Mouse (Mus musculus): ENCODE measurements around the gene H2afy2. TPM values are rescaled to one million over a fixed set of nuclear protein-coding genes. Genes with fewer than 3 reads are reported as not detected.

The H2afy2 gene
- total RNA-seq, 1 experiment from 2014 or later: not detected

DNA sequence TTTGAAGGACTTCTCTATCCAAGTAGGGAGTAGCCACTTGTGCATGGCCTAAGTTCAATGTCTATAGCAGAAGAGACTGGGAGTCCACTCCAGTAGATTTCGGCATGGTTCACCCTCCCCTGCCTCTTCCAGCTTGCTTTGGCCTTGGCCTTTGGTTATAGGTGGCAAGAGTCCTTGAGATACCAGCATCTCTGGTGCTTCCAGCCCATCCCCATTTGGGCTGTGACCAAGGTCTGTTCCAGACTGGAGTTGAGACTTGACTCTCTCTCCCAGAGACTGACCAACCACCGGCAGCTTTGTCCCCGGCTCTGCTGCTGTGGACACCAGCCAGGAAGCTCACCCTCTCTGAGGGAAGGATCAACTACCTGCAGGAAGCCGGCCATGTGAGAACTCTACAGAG, 45.8 kb downstream of the H2afy2 start:
- no peak for ATAC-seq (replicated peaks; ENCODE audit: insufficient number of reproducible peaks, low FRiP score, low TSS enrichment, poor library complexity, severe bottlenecking)

DNA sequence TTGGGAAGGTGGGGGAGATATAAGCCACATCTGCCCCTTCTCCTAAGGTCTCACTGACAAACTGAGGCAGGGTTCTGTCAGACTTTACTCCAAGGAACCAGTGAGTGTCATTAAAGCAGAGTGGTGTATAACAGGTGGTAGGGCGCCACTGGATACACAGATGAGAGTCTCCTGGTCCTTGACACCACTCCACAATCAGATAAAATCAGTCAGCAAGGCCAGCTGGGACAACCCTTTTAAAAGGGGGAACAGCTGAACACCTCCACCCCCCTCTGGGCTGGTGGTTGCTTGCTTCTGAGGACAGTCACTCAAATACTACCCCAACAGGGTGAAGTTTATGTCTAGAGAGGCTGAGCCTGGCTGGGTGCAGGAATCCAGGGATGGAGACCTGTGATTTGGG, 46.4 kb downstream of the H2afy2 start:
- ATAC-seq (replicated peaks; ENCODE audit: insufficient number of reproducible peaks, low FRiP score, low TSS enrichment, poor library complexity, severe bottlenecking): no peak

- ATAC-seq (replicated peaks; ENCODE audit: insufficient number of reproducible peaks, low FRiP score, low TSS enrichment, poor library complexity, severe bottlenecking): no peak
Measured at GRCm38 (mm10) chr10:61736671-61737078, 47.3 kb downstream of the H2afy2 start.

DNA sequence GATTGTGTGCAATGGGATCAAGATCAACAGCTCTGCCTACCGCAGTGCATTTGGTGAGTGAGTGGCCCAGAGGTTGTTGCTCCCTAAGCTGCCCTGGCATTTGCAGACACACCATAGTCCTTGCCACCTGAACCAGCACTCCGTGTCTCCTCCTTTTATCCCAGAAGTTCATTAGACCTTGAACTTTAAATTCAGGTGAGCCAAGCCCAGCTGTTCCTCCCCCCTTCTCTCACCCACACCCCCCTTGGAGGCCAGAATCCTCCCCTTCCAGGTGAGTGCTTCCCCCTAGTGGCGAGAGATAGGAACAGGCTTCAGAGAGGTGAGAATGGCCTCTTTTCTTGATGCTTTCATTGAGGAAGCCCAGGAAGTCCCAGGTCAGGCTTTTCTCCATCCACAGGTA, 49.6 kb downstream of the H2afy2 start:
- ATAC-seq (replicated peaks; ENCODE audit: insufficient number of reproducible peaks, low FRiP score, low TSS enrichment, poor library complexity, severe bottlenecking): peak; percentile 22; the same call in 1 of the 2 replicates

- ATAC-seq (replicated peaks; ENCODE audit: insufficient number of reproducible peaks, low FRiP score, low TSS enrichment, poor library complexity, severe bottlenecking): no peak
Measured at GRCm38 (mm10) chr10:61730171-61730570, 53.8 kb downstream of the H2afy2 start.

- no peak for ATAC-seq (replicated peaks; ENCODE audit: insufficient number of reproducible peaks, low FRiP score, low TSS enrichment, poor library complexity, severe bottlenecking)
Measured at GRCm38 (mm10) chr10:61729181-61729580, 54.8 kb downstream of the H2afy2 start.

DNA sequence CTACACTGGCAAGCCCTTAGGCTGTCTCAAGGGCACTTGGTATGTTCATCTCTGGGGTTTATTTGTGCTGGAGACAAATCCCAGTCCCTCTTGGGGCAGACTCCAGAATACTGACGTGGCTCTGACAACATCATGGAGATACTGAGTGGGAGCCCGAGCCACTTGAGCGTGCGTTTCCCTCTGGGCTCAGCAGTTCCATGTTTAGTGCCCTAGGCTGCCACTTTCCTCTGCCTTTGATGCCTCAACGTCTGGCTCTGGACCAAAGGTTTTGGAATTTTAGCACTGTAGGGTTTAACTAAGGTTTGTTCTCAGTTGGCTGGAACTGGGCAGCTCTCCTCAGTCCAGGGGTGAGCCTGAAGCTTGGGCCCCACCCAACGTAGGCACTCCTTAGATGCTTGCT, 60.7 kb downstream of the H2afy2 start:
- ATAC-seq (replicated peaks; ENCODE audit: insufficient number of reproducible peaks, low FRiP score, low TSS enrichment, poor library complexity, severe bottlenecking): no peak

DNA sequence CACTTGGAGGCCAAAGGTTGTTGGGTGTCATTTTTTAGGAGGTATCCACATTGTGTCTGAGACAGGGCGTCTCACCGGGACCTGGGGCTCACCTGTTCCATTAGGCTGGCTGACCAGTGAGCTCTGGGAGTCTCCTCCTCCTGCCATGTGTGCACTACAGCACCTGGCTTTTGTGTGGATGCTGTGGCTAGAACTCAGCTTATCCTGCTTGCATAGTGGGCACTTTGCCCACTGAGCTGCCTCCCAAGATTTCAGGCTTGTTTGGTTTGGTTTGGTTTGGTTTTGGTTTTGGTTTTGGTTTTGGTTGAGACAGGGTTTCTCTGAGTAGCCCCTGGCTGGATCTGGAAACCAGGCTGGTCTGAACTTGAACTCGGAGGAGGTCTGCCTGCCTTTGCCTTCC, 61.7 kb downstream of the H2afy2 start:
- no peak for ATAC-seq (replicated peaks; ENCODE audit: insufficient number of reproducible peaks, low FRiP score, low TSS enrichment, poor library complexity, severe bottlenecking)

- no peak for ATAC-seq (replicated peaks; ENCODE audit: insufficient number of reproducible peaks, low FRiP score, low TSS enrichment, poor library complexity, severe bottlenecking)
Measured at GRCm38 (mm10) chr10:61720331-61720730, 63.6 kb downstream of the H2afy2 start.

DNA sequence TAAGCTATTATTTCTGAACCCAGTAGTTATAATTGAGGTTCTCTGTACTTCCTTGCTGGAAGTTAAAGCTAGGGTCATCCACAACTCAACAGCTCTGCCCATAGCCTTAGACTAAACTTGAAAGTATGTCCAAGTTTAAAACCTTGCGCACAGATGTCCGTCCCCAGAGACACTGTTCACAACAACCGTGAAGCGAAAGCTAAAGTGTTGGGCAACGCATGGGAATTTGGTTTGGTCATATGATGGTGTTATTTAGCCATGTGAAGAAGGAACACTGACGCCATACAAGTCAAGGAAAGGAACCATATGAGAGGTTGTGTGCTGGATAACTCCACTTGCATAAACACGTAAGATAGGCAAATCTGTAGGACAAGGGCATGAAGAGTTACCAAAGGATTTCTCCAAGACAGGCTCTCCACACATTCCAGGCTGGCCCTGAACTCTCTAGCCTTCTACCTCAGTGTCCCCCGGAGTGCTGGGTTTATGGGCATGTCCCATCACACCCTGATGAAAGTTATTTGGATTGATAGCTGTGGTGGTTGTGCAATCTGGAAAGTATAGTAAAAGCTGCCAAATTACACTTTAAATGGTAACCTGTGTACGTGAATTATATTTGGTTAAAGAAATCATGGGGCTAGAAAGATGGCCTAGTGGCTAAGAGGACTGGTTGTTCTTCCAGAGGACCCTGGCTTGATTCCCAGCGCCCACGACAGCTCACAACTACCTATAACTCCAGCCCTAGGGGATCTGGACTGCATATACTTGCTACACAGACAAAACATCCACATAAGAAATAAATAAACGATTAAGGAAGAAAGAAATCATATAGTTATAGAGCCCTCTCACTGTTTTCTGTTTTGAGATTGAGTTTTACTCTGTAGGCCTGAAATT, 66.3 kb downstream of the H2afy2 start:
- no peak for ATAC-seq (replicated peaks; ENCODE audit: insufficient number of reproducible peaks, low FRiP score, low TSS enrichment, poor library complexity, severe bottlenecking)

- no peak for ATAC-seq (replicated peaks; ENCODE audit: insufficient number of reproducible peaks, low FRiP score, low TSS enrichment, poor library complexity, severe bottlenecking)
Measured at GRCm38 (mm10) chr10:61715996-61716864, 67.7 kb downstream of the H2afy2 start.

- ATAC-seq (replicated peaks; ENCODE audit: insufficient number of reproducible peaks, low FRiP score, low TSS enrichment, poor library complexity, severe bottlenecking): no peak
Measured at GRCm38 (mm10) chr10:61715462-61715837, 68.5 kb downstream of the H2afy2 start.

- peak; percentile 80 for ATAC-seq (replicated peaks; ENCODE audit: insufficient number of reproducible peaks, low FRiP score, low TSS enrichment, poor library complexity, severe bottlenecking)
Measured at GRCm38 (mm10) chr10:61714771-61715461, 69.0 kb downstream of the H2afy2 start, which contains the start of gene Aifm2. Aifm2 (plus strand) TSS chr10:61715263.

- ATAC-seq (replicated peaks; ENCODE audit: insufficient number of reproducible peaks, low FRiP score, low TSS enrichment, poor library complexity, severe bottlenecking): no peak
Measured at GRCm38 (mm10) chr10:61714146-61714545, 69.8 kb downstream of the H2afy2 start.

DNA sequence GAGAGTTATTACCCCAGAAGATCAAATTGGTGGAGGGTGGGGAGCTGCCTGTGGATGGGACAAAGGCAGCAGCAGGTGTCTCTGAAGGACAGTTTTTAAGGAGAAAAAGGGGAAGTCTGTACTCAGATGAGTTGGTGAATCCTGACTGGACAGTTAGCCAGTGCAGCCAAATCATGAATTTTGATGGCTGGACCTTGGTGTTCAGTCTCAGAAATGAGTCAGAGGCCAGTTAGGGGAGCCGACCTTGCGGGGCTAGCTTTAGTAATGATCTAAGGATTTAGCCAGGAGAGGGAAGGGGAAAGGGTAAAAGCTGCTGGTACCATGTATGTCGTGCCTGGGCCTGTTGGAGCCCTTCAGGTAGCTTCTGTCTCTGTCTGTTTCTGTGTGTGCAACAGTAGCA, 70.3 kb downstream of the H2afy2 start:
- no peak for ATAC-seq (replicated peaks; ENCODE audit: insufficient number of reproducible peaks, low FRiP score, low TSS enrichment, poor library complexity, severe bottlenecking)

GRCm38 (mm10) chr10:61706412-61707375, 77.3 kb downstream of the H2afy2 start:
- 0 out of 2 replicates have a peak, but pooled peaks have one; percentile 15 for ATAC-seq (replicated peaks; ENCODE audit: insufficient number of reproducible peaks, low FRiP score, low TSS enrichment, poor library complexity, severe bottlenecking)

DNA sequence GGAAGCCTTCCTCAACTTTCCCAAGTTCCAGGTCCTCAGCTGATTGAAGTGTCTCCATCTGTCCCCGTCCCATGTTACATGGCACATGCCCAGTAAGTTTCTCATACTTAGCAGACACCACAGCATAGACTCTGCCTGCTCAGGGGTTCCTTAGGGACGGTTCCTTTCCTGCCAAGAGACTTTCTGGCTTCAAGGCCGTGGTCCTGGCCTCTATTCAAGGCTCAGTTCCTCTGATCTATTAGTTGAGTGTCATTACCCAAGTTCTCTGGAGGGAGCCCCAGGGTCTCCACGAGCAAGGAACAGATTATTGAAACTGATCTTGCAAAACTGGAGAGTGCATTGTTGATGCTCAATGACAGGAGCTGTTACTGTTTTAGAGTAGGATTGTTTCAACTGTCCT, 79.3 kb downstream of the H2afy2 start:
- ATAC-seq (replicated peaks; ENCODE audit: insufficient number of reproducible peaks, low FRiP score, low TSS enrichment, poor library complexity, severe bottlenecking): no peak

- no peak for ATAC-seq (replicated peaks; ENCODE audit: insufficient number of reproducible peaks, low FRiP score, low TSS enrichment, poor library complexity, severe bottlenecking)
Measured at GRCm38 (mm10) chr10:61697028-61697427, 86.9 kb downstream of the H2afy2 start.
